Mouse (Mus musculus): ENCODE results near the gene Gfra4. TPM values are rescaled to one million over a fixed set of nuclear protein-coding genes. Genes with fewer than 3 reads are reported as not detected.

Gfra4 gene
- polyA plus RNA-seq (2012; fragmentation: generic; extraction: Trizol): under 1 TPM in 1 of 2 experiments, not detected in 1; 0.05 TPM

GRCm38 (mm10) chr2:131042988-131043387 is at the start of gene Gfra4:
Gfra4 (minus strand) TSS chr2:131043088.

GRCm38 (mm10) chr2:131086667-131087390 is 43.9 kb upstream of the Gfra4 start, which contains the start of gene Siglec1:
Siglec1 (minus strand) TSS chr2:131086765.

GRCm38 (mm10) chr2:131063404-131063864 is 20.5 kb upstream of the Gfra4 start, which contains the start of gene Adam33:
Adam33 (minus strand) TSS chr2:131063814.

Other genes starting within 250 kb of the Gfra4 start
- gene 4930402H24Rik, start 136.7 kb downstream of the Gfra4 start, polyA plus RNA-seq (2012; fragmentation: generic; extraction: Trizol): 1 to 10 TPM; 1.8 to 8.0 TPM
- gene Atrn, start 136.6 kb downstream of the Gfra4 start, polyA plus RNA-seq (2012; fragmentation: generic; extraction: Trizol): 1 to 10 TPM in 1 of 2 experiments, under 1 TPM in 1; 0.39 to 4.5 TPM
- gene Adam33, start 20.7 kb upstream of the Gfra4 start, polyA plus RNA-seq (2012; fragmentation: generic; extraction: Trizol): under 1 TPM in 1 of 2 experiments, not detected in 1; 0.08 TPM
- gene Siglec1, start 43.7 kb upstream of the Gfra4 start, polyA plus RNA-seq (2012; fragmentation: generic; extraction: Trizol): under 1 TPM; 0.02 TPM
- 1 to 10 TPM; 2.0 to 5.5 TPM for gene Hspa12b, start 84.2 kb upstream of the Gfra4 start, polyA plus RNA-seq (2012; fragmentation: generic; extraction: Trizol)
- not detected for gene Gm11037, start 90.4 kb upstream of the Gfra4 start, polyA plus RNA-seq (2012; fragmentation: generic; extraction: Trizol)
- 100 to 1,000 TPM in 1 of 2 experiments, 10 to 100 TPM in 1; 81.6 to 171 TPM for gene 1700037H04Rik, start 117.0 kb upstream of the Gfra4 start, polyA plus RNA-seq (2012; fragmentation: generic; extraction: Trizol)
- gene Cenpb, start 137.0 kb upstream of the Gfra4 start, polyA plus RNA-seq (2012; fragmentation: generic; extraction: Trizol): 100 to 1,000 TPM; 119 to 157 TPM
- 10 to 100 TPM; 47.5 to 50.7 TPM for gene Cdc25b, start 143.9 kb upstream of the Gfra4 start, polyA plus RNA-seq (2012; fragmentation: generic; extraction: Trizol)
- 10 to 100 TPM in 1 of 2 experiments, 1 to 10 TPM in 1; 1.5 to 10.4 TPM for gene Spef1, start 144.2 kb upstream of the Gfra4 start, polyA plus RNA-seq (2012; fragmentation: generic; extraction: Trizol)
- 10 to 100 TPM; 19.7 to 32.1 TPM for gene Ap5s1, start 164.0 kb upstream of the Gfra4 start, polyA plus RNA-seq (2012; fragmentation: generic; extraction: Trizol)
- 10 to 100 TPM in 1 of 2 experiments, 1 to 10 TPM in 1; 7.8 to 20.3 TPM for gene Mavs, start 191.0 kb upstream of the Gfra4 start, polyA plus RNA-seq (2012; fragmentation: generic; extraction: Trizol)
- 10 to 100 TPM; 12.9 to 19.9 TPM for gene Pank2, start 219.4 kb upstream of the Gfra4 start, polyA plus RNA-seq (2012; fragmentation: generic; extraction: Trizol)

Measured in C3H10T1/2 (cell line).